Mouse (Mus musculus) retina, adult 2 months (tissue): ENCODE measurements at regions not wholly inside any gene's neighbourhood (a gene's known extent, or its start where the extent isn't known, plus 50 kb on each side); places are given as distances from the start of the nearest gene placed in this dataset.

Experiments
- DNase-seq: peaks from one replicate; pipeline ENCODE4 v3.0.0-alpha.2; 2012; ENCODE audit warnings: low read depth, low spot score

DNA sequence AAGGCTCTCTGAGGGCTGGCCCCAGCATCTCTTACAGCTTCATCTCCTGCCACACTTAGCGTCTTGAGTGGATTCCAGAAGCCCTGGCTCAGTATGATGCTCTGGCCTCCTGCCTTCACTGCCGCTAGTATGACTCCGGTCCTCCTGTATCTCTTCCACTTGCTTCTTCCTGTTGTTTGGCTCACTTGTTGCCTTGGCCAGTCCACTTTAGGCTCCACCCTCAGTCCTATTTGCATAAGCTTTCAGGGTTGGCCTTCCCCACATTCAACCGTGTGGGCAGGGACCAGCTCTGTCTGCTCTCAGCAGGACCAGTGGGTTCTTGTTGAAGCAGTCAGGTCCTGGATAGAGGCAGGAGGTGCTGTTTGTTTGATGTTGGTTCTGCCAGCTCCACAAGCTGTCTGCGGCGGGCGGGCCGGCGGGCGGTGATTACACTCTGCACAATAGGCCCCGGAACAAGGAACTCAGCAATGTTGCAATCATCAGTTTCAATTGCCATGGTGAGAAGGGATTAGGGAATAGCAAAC, 232.6 kb upstream of the Chd6 start:
- no peak for DNase-seq

- DNase-seq, result no peak
Measured at GRCm38 (mm10) chr2:161340291-161340690, 231.4 kb upstream of the Chd6 start.

DNA sequence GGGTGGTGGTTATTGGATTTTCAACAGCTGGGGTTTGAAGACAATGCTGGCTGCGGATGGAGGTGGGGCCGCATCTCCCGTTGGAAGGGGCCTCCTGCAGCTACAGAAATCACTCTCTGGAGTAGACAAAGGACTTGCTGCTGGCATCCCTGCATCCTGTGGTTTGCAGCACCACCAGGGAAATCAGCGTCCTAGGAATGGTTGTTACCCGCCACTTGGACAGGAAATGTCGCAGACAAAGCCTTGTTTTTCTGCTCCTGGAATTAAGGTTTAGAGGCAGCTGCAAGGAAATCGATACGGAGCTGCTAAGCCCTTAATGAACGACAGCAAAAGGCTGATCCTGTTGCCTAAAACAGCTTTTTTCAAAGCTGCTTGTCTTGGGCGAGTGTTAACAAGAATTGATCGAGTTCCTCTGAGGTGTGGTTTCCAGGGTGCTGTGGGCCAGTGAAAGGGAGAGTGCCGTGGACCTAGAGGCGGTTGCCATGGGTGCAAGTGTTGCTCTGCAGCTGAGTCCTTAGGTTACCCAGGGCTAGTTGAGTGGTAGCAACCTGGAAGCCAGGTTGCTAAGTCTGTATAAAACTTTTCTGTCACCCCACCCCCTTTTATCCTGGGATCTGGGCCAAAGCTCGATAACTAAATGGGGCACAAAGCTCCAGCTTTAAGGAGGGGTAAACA, 230.6 kb upstream of the Chd6 start:
- no peak for DNase-seq

DNA sequence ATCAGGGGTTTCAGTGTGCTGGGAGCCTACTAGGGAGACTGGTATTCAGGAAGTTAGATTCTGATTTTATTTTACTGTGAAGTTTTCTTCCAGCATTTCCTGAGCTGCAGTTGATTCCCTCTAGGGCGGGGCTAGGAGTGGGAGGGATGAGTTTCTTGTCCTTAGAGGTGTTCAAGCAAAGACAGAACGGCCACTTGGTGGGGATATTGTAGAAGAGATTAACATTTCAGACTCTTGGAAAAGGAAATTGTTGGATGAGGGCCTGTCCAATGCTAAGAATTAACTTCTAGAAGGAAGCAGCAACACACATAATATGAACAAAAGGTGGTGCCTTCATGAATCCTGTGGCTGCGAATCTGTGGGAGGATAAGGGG, 230.1 kb upstream of the Chd6 start:
- DNase-seq, result no peak

DNA sequence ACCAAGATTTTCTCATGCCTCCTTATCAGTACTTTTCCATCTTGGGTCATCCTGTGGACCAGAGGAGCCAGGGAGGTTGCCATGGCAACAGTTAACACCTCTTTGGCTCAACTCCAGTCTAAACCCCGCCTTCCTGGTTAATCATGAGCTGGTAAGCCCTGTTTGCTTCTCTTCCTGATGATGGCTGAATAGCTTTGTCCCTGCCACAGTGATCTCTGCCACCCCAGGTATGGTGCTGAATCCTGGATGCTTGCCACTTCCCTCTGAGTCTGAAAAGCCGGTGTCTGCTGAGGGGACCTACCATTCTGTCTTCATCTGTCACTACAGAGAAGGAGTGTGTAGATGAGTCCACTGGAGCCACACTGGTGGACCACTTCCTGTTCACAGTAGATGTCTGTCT, 223.8 kb upstream of the Chd6 start:
- DNase-seq, result no peak

DNA sequence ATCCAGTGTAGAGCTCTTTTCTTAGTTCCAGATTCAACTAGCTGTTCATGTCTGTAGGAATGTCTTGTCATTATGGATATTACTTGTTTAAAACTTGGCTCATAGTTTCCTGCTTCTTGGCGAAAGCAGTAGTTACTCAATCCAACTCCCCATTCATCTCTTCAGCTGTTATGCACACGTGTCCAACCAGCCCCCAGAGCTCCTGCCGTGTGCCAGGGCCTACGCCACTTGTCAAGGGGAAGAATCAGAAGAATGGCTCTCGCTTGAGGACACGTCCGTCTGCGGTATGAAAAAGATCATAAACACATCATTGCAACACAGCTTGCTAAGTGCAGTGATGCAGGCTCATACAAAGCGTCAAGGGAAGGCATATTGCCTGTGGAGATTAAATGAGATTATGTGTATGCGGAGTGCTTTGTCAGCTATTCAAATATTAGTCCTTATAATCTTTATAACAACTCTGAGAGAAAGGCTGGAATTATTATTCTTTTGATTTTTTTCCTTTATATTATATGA, 223.0 kb upstream of the Chd6 start:
- no peak for DNase-seq

GRCm38 (mm10) chr2:161302796-161303195, 193.9 kb upstream of the Chd6 start:
- DNase-seq, result no peak

DNA sequence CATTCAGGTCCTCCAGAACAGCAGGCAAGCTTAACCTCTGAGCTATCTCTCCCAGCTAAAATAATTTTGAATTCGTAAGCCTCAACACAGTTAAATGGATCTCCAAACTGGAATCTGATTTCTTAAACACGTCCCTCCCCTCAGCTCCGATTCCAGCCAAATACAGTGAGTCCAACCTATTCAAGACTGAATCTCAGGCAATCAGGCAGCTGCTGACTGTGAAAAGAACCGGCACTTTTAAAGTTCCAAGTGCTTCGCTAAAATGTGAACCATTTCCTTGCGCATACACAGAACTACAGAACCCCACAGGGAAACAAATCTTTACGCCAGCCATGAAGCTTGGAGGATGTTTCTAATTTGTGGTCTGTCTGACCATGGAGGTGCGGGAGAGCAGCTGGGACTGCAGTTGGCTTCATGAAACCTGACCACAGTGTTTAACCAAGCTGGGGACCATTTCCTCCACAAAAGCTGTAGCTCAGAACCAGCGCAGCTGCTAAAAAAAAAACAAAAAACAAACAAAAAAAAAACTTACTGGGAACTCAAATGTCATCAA, 160.1 kb upstream of the Chd6 start:
- no peak for DNase-seq

DNA sequence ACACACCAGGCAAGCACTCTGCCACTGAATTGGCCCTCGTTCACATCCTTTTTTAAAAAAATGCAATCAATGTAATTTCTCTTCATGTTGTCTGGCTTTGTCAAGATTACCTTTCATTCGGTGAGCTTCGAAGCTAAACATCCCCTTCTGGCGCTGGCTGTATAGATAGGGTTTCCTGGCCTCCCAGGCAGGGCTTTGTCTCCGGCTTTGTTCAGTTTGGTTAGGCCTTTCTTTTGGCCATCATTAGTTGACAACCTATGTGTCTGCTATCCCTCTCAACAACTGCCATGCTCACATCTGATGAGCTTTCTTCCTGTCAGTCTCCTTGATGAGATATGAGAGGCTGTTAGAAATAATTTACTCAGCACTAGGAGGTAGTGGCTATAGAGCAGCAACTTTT, 157.6 kb upstream of the Chd6 start:
- DNase-seq, result no peak

- no peak for DNase-seq
Measured at GRCm38 (mm10) chr2:161265211-161265610, 156.3 kb upstream of the Chd6 start.

GRCm38 (mm10) chr2:161252761-161253160, 143.9 kb upstream of the Chd6 start:
- DNase-seq, result no peak

GRCm38 (mm10) chr2:161241665-161242064, 132.8 kb upstream of the Chd6 start:
- DNase-seq, result no peak

GRCm38 (mm10) chr2:161237280-161237819, 128.5 kb upstream of the Chd6 start:
- no peak for DNase-seq

- DNase-seq, result no peak
Measured at GRCm38 (mm10) chr2:161233155-161233741, 124.4 kb upstream of the Chd6 start.

- no peak for DNase-seq
Measured at GRCm38 (mm10) chr2:161231405-161231804, 122.5 kb upstream of the Chd6 start.

DNA sequence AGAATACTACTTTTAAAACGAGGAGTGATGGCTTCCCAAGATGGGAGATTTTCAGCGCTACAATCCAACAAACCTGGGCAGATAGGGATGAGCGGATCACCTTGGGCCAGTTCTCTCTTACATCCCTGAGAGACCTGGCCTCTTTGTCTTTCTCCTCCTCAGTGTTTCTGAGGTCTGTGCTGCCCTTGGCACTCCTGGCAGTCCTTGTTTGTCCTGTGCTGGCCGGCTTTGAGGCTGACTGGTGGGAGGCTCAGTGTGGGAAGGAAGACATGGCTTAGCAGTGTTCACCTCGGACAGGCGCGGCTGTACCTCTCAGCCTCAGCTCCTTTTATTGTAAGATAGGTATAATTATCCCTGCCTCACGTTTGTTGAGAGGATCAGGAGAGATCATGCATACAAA, 106.9 kb upstream of the Chd6 start:
- no peak for DNase-seq

- DNase-seq, result peak; percentile 54
Measured at GRCm38 (mm10) chr2:161214681-161215458, 106.0 kb upstream of the Chd6 start.

- no peak for DNase-seq
Measured at GRCm38 (mm10) chr2:161212322-161212882, 103.5 kb upstream of the Chd6 start.

- DNase-seq, result no peak
Measured at GRCm38 (mm10) chr2:161196713-161197372, 88.0 kb upstream of the Chd6 start.

GRCm38 (mm10) chr2:161187516-161187915, 78.6 kb upstream of the Chd6 start:
- no peak for DNase-seq

DNA sequence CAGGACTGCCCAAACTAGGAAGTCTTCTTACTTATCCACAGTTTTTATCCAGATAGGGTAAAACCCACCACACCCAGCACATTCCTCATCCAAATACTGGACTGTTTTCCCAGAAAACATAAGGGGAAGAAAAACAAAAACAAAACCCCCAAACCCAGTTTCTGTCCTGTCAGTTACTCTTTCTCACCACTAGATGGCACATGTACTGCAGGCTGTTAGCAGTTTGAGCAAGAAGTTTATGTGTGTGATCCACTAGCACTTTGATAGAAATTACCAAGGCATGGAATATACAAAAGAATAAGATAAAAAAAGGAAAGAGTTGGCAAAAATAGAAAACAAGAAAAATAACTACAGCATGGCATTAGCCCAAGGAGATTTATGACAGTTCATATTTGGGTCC, 76.2 kb upstream of the Chd6 start:
- peak; percentile 4 for DNase-seq
